Mouse (Mus musculus) small intestine, adult 2 months (tissue): ENCODE measurements at regions not wholly inside any gene's neighbourhood (a gene's known extent, or its start where the extent isn't known, plus 50 kb on each side); places are given as distances from the start of the nearest gene placed in this dataset.
A peak's percentile ranks its signal among the peaks of the same experiment; 100 is the strongest.

ENCODE experiments used
- H3K27ac ChIP-seq: fragments of 200-500 bp; 2 replicates; pipeline ENCODE4 v1.5.1; 2012; ENCODE audit warnings: low read depth, low read length, control low read depth, inconsistent platforms; ENCODE audit not compliant: insufficient read depth
- H3K27me3 ChIP-seq: fragments of 200-500 bp; 2 replicates; pipeline ENCODE4 v1.6.1; 2012; ENCODE audit warnings: mild to moderate bottlenecking, moderate library complexity, low read length, inconsistent platforms; ENCODE audit not compliant: control insufficient read depth, insufficient read depth
- H3K36me3 ChIP-seq: fragments of 200-500 bp; 2 replicates; pipeline ENCODE4 v1.6.1; 2012; ENCODE audit warnings: mild to moderate bottlenecking, low read length, control low read depth, inconsistent platforms; ENCODE audit not compliant: control insufficient read depth, insufficient read depth
- H3K4me1 ChIP-seq: fragments of 200-500 bp; 2 replicates; pipeline ENCODE4 v1.6.1; 2012; ENCODE audit warnings: low read length, inconsistent platforms, mixed read lengths; ENCODE audit not compliant: control insufficient read depth, insufficient read depth, insufficient read length
- H3K4me3 ChIP-seq: fragments of 200-500 bp; 2 replicates; pipeline ENCODE4 v1.5.1; 2012; ENCODE audit warnings: low read depth, mild to moderate bottlenecking, control low read depth, inconsistent platforms, low read length, moderate library complexity
- CTCF ChIP-seq: fragments of 200-500 bp; IDR thresholded peaks from 2 replicates; pipeline ENCODE4 v1.5.1; 2012; ENCODE audit warnings: low read depth, mild to moderate bottlenecking, control low read depth, inconsistent platforms, low read length, moderate library complexity, mixed read lengths; ENCODE audit not compliant: insufficient replicate concordance, insufficient read length; ENCODE audit errors: extremely low read depth
- POLR2A ChIP-seq: fragments of 200-500 bp; IDR thresholded peaks from 2 replicates; pipeline ENCODE4 v1.6.1; 2012; ENCODE audit warnings: low read depth, mild to moderate bottlenecking, control low read depth, inconsistent platforms, low read length, moderate library complexity
- WGBS: fragments of 180-500 bp; shearing (Covaris S2); methylation state at CpG from one replicate; pipeline ENCODE4 v1.1.7; 2018; 5-methylcytosine and 5-hydroxymethylcytosine counted together

GRCm38 (mm10) chr16:30677016-30677415 is 77.5 kb downstream of the Fam43a start:
- H3K4me3 ChIP-seq, result no peak overlapping the region
- H3K4me1 ChIP-seq, result no peaks in the 10 kb centered on the region
- H3K27ac ChIP-seq, result peak overlapping the region; percentile 6; the same call in 1 of the 2 replicates
- H3K36me3 ChIP-seq, result no peaks in the 10 kb centered on the region
- TF ChIP-seq CTCF (no peak), POLR2A (no peak)
- H3K27me3 ChIP-seq, result no peaks in the 10 kb centered on the region
- WGBS, result 83% methylated on average over 4 of the region's 4 CpGs

- Histone ChIP-seq H3K4me3 (no peak overlapping the region), H3K36me3 (no peaks in the 10 kb centered on the region), H3K4me1 (no peaks in the 10 kb centered on the region), H3K27ac (peak overlapping the region; percentile 28; the same call in 1 of the 2 replicates), H3K27me3 (no peaks in the 10 kb centered on the region)
- TF ChIP-seq POLR2A (no peak), CTCF (no peak)
- WGBS, result 79% methylated on average over 7 of the region's 7 CpGs
These were observed 78.6 kb downstream of the Fam43a start for GRCm38 (mm10) chr16:30677896-30678707.

GRCm38 (mm10) chr16:30678708-30679492 is 79.4 kb downstream of the Fam43a start:
- Histone ChIP-seq H3K27me3 (no peaks in the 10 kb centered on the region), H3K27ac (peak overlapping the region; percentile 28; the same call in 1 of the 2 replicates), H3K36me3 (no peaks in the 10 kb centered on the region), H3K4me3 (no peak overlapping the region), H3K4me1 (no peaks in the 10 kb centered on the region)
- WGBS, result 76% methylated on average over 9 of the region's 9 CpGs
- TF ChIP-seq POLR2A (no peak), CTCF (no peak)

GRCm38 (mm10) chr16:30679493-30679811 is 79.9 kb downstream of the Fam43a start:
- Histone ChIP-seq H3K27me3 (no peaks in the 10 kb centered on the region), H3K4me1 (no peaks in the 10 kb centered on the region), H3K36me3 (no peaks in the 10 kb centered on the region), H3K4me3 (no peak overlapping the region), H3K27ac (no peak overlapping the region)
- no peak for TF ChIP-seq CTCF
- no peak for TF ChIP-seq POLR2A
- WGBS, result 82% methylated on average over 3 of the region's 3 CpGs

- no peaks in the 10 kb centered on the region for H3K4me1 ChIP-seq
- no peaks in the 10 kb centered on the region for H3K36me3 ChIP-seq
- no peak overlapping the region for H3K4me3 ChIP-seq
- WGBS, result 72% methylated on average over 4 of the region's 4 CpGs
- H3K27me3 ChIP-seq, result no peaks in the 10 kb centered on the region
- TF ChIP-seq POLR2A, result no peak
- no peak for TF ChIP-seq CTCF
- no peak overlapping the region for H3K27ac ChIP-seq
These were observed 81.9 kb downstream of the Fam43a start for GRCm38 (mm10) chr16:30681421-30681820.

- Histone ChIP-seq H3K27ac (no peak overlapping the region), H3K36me3 (no peaks in the 10 kb centered on the region), H3K4me3 (no peak overlapping the region), H3K4me1 (no peaks in the 10 kb centered on the region), H3K27me3 (no peaks in the 10 kb centered on the region)
- TF ChIP-seq POLR2A (no peak), CTCF (no peak)
- WGBS, result 88% methylated on average over 3 of the region's 3 CpGs
These were observed 84.5 kb downstream of the Fam43a start for GRCm38 (mm10) chr16:30683986-30684385.

GRCm38 (mm10) chr16:30686536-30686935 is 87.0 kb downstream of the Fam43a start:
- Histone ChIP-seq H3K4me1 (no peaks in the 10 kb centered on the region), H3K27ac (no peak overlapping the region), H3K36me3 (no peaks in the 10 kb centered on the region), H3K4me3 (no peak overlapping the region), H3K27me3 (no peaks in the 10 kb centered on the region)
- no peak for TF ChIP-seq POLR2A
- TF ChIP-seq CTCF, result no peak
- WGBS, result 59% methylated on average over 6 of the region's 6 CpGs
